Mouse (Mus musculus) erythroblast, embryonic 14.5 days (primary cell): ENCODE data around the gene Ddc.

Source experiments
- GATA1 ChIP-seq: IDR thresholded peaks from 2 replicates; pipeline ENCODE4 v1.6.1; 2012; ENCODE audit warnings: low read length, inconsistent platforms, mixed read lengths
- TAL1 ChIP-seq: IDR thresholded peaks from 3 replicates; pipeline ENCODE4 v1.6.1; 2012; ENCODE audit warnings: low read length, inconsistent platforms, mixed read lengths

DNA sequence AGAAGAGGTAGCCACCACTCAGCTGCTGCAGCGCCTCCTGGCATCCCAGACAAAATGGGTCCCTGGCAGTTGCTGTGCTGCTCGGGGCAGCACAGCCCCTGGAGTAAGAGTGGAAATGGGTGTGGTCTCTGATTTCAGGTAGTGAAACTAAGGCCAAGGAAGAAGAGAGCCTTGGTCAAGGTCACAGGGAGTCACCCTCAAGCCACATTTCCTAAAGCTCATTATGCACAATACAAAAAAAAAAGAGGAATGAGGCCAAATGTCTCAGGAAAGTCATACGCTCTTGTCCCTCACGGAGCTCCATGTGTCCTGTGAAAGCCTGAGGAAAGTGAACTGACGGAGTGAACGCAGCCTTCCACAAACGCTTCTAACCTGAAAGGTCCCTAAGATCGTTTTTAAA lies 116.2 kb downstream of the Ddc start:
- TF ChIP-seq GATA1 (no peak), TAL1 (no peak)
